Mouse (Mus musculus) midbrain, embryonic 14.5 days (tissue): ENCODE results near the gene Gm21970. TPM values are rescaled to one million over a fixed set of nuclear protein-coding genes. Genes with fewer than 3 reads are reported as not detected.

Experiments
- ATAC-seq: fragments of 200-750 bp; cut with Nextera tagmentation; 2 replicates; pipeline ENCODE4 v1.8.0; 2017; ENCODE audit warnings: moderate number of reproducible peaks, moderate library complexity; ENCODE audit not compliant: low FRiP score, low TSS enrichment
- DNase-seq: peaks from one replicate; pipeline ENCODE4 v3.0.0-alpha.2; 2015
- H3K27ac ChIP-seq: fragments of 300-500 bp; sonication (generic); replicated peaks from 2 replicates; pipeline ENCODE4 v1.5.1; 2014; ENCODE audit warnings: mild to moderate bottlenecking, low read depth, low read length, moderate library complexity
- H3K27me3 ChIP-seq: fragments of 300-500 bp; sonication (generic); 2 replicates; pipeline ENCODE4 v1.6.1; 2014; ENCODE audit warnings: low read length, control low read depth, mixed read lengths; ENCODE audit not compliant: control insufficient read depth, insufficient read depth
- H3K36me3 ChIP-seq: fragments of 300-500 bp; sonication (generic); 2 replicates; pipeline ENCODE4 v1.6.1; 2014; ENCODE audit warnings: low read length, control low read depth; ENCODE audit not compliant: control insufficient read depth, insufficient read depth
- H3K4me1 ChIP-seq: fragments of 300-500 bp; sonication (generic); 2 replicates; pipeline ENCODE4 v1.6.1; 2014; ENCODE audit warnings: mild to moderate bottlenecking, antibody characterized with exemption, low read length, control low read depth; ENCODE audit not compliant: control insufficient read depth, insufficient read depth
- H3K4me2 ChIP-seq: fragments of 300-500 bp; sonication (generic); 2 replicates; pipeline ENCODE4 v1.6.1; 2014; ENCODE audit warnings: mild to moderate bottlenecking, low read length, moderate library complexity
- H3K4me3 ChIP-seq: fragments of 300-500 bp; sonication (generic); replicated peaks from 2 replicates; pipeline ENCODE4 v1.5.1; 2014; ENCODE audit warnings: low read depth, low read length
- H3K9ac ChIP-seq: fragments of 300-500 bp; sonication (generic); replicated peaks from 2 replicates; pipeline ENCODE4 v1.6.1; 2014; ENCODE audit warnings: mild to moderate bottlenecking, low read length, moderate library complexity
- H3K9me3 ChIP-seq: fragments of 300-500 bp; sonication (generic); 2 replicates; pipeline ENCODE4 v1.6.1; 2016; ENCODE audit warnings: low read length, control low read depth, mixed read lengths; ENCODE audit not compliant: control insufficient read depth
- WGBS: fragments of 180-500 bp; shearing (Covaris S2); extraction: QIAGEN DNeasy Blood & Tissue Kit; methylation state at CpG from one replicate; pipeline ENCODE4 v1.1.7; 2014; 5-methylcytosine and 5-hydroxymethylcytosine counted together
- polyA plus RNA-seq: library from polyadenylated mRNA; unstranded; fragments of >200 nt; fragmentation: Nextera tagmentation; extraction: Ambion mirVana; gene quantifications from 2 replicates; pipeline ENCODE4 v1.2.1, GENCODE M21; 2014

Gene Gm21970
- polyA plus RNA-seq, 1 experiment from 2014 or later, result not detected

- ATAC-seq, result no peak
- Histone ChIP-seq H3K4me2 (no peak overlapping the region), H3K4me1 (peaks cover 24% of the 10 kb centered on the region), H3K4me3 (no peak overlapping the region), H3K27ac (no peak overlapping the region), H3K9me3 (no peaks in the 10 kb centered on the region), H3K9ac (no peak overlapping the region), H3K36me3 (no peaks in the 10 kb centered on the region), H3K27me3 (no peaks in the 10 kb centered on the region)
- WGBS, result 92% methylated on average over 2 of the region's 2 CpGs
- no peak for DNase-seq
Measured at GRCm38 (mm10) chr16:91463400-91463799, 71.9 kb downstream of the Gm21970 start.

- ATAC-seq, result no peak
Measured at GRCm38 (mm10) chr16:91463836-91464400, 72.4 kb downstream of the Gm21970 start.

GRCm38 (mm10) chr16:91464594-91465504 lies 73.3 kb downstream of the Gm21970 start:
- WGBS, result 2% methylated on average over 44 of the region's 44 CpGs

More at GRCm38 (mm10) chr16:91463836-91464400, 72.4 kb downstream of the Gm21970 start:
- Histone ChIP-seq H3K4me2 (peak overlapping the region; percentile 87), H3K9me3 (no peaks in the 10 kb centered on the region), H3K27me3 (no peaks in the 10 kb centered on the region), H3K36me3 (no peaks in the 10 kb centered on the region), H3K9ac (peak overlapping the region; percentile 56), H3K4me3 (peak overlapping the region; percentile 68), H3K4me1 (peaks cover 24% of the 10 kb centered on the region), H3K27ac (peak overlapping the region; percentile 80; the same call in 1 of the 2 replicates)
- 87% methylated on average over 4 of the region's 4 CpGs for WGBS
- no peak for DNase-seq

DNA sequence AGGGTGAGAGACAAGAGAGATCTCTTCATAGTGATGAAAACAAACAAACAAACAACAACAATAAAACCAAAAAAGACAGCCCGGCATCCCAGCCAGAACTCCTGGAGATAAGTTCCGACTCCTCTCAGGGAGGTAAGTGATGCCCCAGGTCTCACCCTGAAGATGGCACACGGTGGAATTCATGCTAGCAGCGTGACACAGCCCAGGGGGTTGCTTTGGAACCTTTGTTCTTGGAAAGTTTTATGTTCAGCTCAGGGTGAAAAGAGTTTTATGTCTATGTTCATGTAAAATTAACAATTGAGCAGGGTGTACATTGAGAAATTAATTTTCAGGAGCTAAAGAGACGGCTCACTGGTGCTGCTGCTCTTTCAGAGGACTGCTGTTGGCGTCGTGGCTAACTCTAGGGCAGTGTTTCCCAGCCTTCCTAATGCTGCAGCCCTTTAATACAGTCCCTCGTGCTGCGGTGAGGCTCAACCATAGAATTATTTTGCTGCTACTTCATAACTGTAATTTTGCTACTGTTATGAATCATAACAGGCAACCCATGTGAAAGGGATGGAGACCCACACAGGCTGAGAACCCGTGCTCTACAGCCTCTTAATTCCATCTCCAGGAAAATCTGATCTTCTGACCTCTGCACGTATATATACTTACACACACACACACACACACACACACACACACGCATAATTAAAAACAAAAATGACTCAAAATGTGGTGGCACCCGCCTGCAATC lies 74.2 kb downstream of the Gm21970 start:
- no peak for ATAC-seq
- WGBS, result 45% methylated on average over 13 of the region's 13 CpGs
- Histone ChIP-seq H3K36me3 (peaks cover 6% of the 10 kb centered on the region; the same call in 1 of the 2 replicates), H3K27ac (no peak overlapping the region; the same call in 1 of the 2 replicates), H3K9ac (peak overlapping the region; percentile 73), H3K4me3 (peak overlapping the region; percentile 68), H3K4me2 (peak overlapping the region; percentile 87), H3K9me3 (no peaks in the 10 kb centered on the region), H3K27me3 (no peaks in the 10 kb centered on the region), H3K4me1 (peaks cover 24% of the 10 kb centered on the region)
- DNase-seq, result peak; percentile 15

More at GRCm38 (mm10) chr16:91464594-91465504, 73.3 kb downstream of the Gm21970 start:
- no peaks in the 10 kb centered on the region for H3K9me3 ChIP-seq
- H3K4me3 ChIP-seq, result peak overlapping the region; percentile 68
- H3K36me3 ChIP-seq, result peaks cover 1% of the 10 kb centered on the region; the same call in 1 of the 2 replicates
- DNase-seq, result peak; percentile 94
- H3K4me1 ChIP-seq, result peaks cover 24% of the 10 kb centered on the region
- no peaks in the 10 kb centered on the region for H3K27me3 ChIP-seq
- H3K9ac ChIP-seq, result peak overlapping the region; percentile 73
- H3K27ac ChIP-seq, result peak overlapping the region; percentile 80
- H3K4me2 ChIP-seq, result peak overlapping the region; percentile 87
- peak; percentile 96 for ATAC-seq

- WGBS, result 53% methylated on average over 6 of the region's 6 CpGs
- no peak overlapping the region for H3K9ac ChIP-seq
- H3K27ac ChIP-seq, result no peak overlapping the region
- DNase-seq (peak; percentile 55), ATAC-seq (no peak)
- H3K4me2 ChIP-seq, result peak overlapping the region; percentile 87
- H3K9me3 ChIP-seq, result no peaks in the 10 kb centered on the region
- peaks cover 24% of the 10 kb centered on the region for H3K4me1 ChIP-seq
- no peak overlapping the region; the same call in 1 of the 2 replicates for H3K4me3 ChIP-seq
- peaks cover 6% of the 10 kb centered on the region; the same call in 1 of the 2 replicates for H3K36me3 ChIP-seq
- no peaks in the 10 kb centered on the region for H3K27me3 ChIP-seq
Measured at GRCm38 (mm10) chr16:91466566-91466965, 75.0 kb downstream of the Gm21970 start.

Other genes with a start within 250 kb of the Gm21970 start
- gene Olig2, start 166.3 kb upstream of the Gm21970 start, polyA plus RNA-seq, result 5.6 and 7.8 TPM in 2 replicates
- gene Olig1, start 121.9 kb upstream of the Gm21970 start, polyA plus RNA-seq, result 43.7 and 57.0 TPM in 2 replicates
- 29.0 and 32.2 TPM in 2 replicates for gene Ifnar2, start 18.9 kb upstream of the Gm21970 start, polyA plus RNA-seq
- 5.4 and 9.3 TPM in 2 replicates for gene Il10rb, start 14.4 kb downstream of the Gm21970 start, polyA plus RNA-seq
- gene Ifnar1, start 93.5 kb downstream of the Gm21970 start, polyA plus RNA-seq, result 38.8 and 56.1 TPM in 2 replicates
- gene Ifngr2, start 155.4 kb downstream of the Gm21970 start, polyA plus RNA-seq, result 90.2 and 94.2 TPM in 2 replicates
- gene Tmem50b, start 206.1 kb downstream of the Gm21970 start, polyA plus RNA-seq, result 72.3 and 77.8 TPM in 2 replicates
- gene Dnajc28, start 227.3 kb downstream of the Gm21970 start, polyA plus RNA-seq, result 6.3 and 8.7 TPM in 2 replicates